Mouse (Mus musculus): ENCODE measurements at regions not wholly inside any gene's neighbourhood (a gene's known extent, or its start where the extent isn't known, plus 50 kb on each side); places are given as distances from the start of the nearest gene placed in this dataset.

- Histone ChIP-seq H3K27me3 (ENCODE audit: control insufficient read depth in 1 of 2, insufficient read depth in 2 of 2, low read length in 2 of 2) (no peaks in the 10 kb centered on the region), H3K27ac (ENCODE audit: control insufficient read depth, low read depth, low read length) (no peak overlapping the region)
- no peak for TF ChIP-seq POLR2A (IDR thresholded peaks at IDR 0.05; ENCODE audit: control insufficient read depth in 1 of 2, insufficient read depth in 1 of 2, low read depth in 1 of 2, low read length in 2 of 2, poor library complexity in 1 of 2)
- no peak for TF ChIP-seq MAFK (IDR thresholded peaks at IDR 0.05; ENCODE audit: borderline replicate concordance, low read depth, low read length)
- no peak for TF ChIP-seq GATA1 (IDR thresholded peaks at IDR 0.05; ENCODE audit: low read depth, low read length)
- TF ChIP-seq RAD21 (IDR thresholded peaks at IDR 0.05; ENCODE audit: low read depth, low read length) = no peak
- TF ChIP-seq TAL1 (IDR thresholded peaks at IDR 0.05; ENCODE audit: low read length) = no peak
- TF ChIP-seq MEF2A (IDR thresholded peaks at IDR 0.05; ENCODE audit: extremely low read depth, insufficient replicate concordance, low read depth, low read length, poor library complexity, severe bottlenecking) = no peak
- no peak for TF ChIP-seq MAX (IDR thresholded peaks at IDR 0.05; ENCODE audit: low read length)
- TF ChIP-seq ETS1 (IDR thresholded peaks at IDR 0.05; ENCODE audit: low read depth, low read length) = no peak
- TF ChIP-seq ZC3H11A (IDR thresholded peaks at IDR 0.05; ENCODE audit: low read depth, low read length) = no peak
- no peak for TF ChIP-seq SIN3A (IDR thresholded peaks at IDR 0.05; ENCODE audit: low read length)
- TF ChIP-seq TBP (IDR thresholded peaks at IDR 0.05; ENCODE audit: low read depth, low read length) = no peak
- no peak for TF ChIP-seq TCF12 (IDR thresholded peaks at IDR 0.05; ENCODE audit: low read depth, low read length)
- TF ChIP-seq MYB (IDR thresholded peaks at IDR 0.05; ENCODE audit: low read depth, low read length) = no peak
- TF ChIP-seq NELFE (IDR thresholded peaks at IDR 0.05; ENCODE audit: low read depth, low read length) = no peak
- TF ChIP-seq ELF1 (IDR thresholded peaks at IDR 0.05; ENCODE audit: low read depth, low read length) = no peak
These were observed 1051.4 kb downstream of the Gsdmc2 start for GRCm38 (mm10) chr15:62793569-62793968.

GRCm38 (mm10) chr15:62792084-62792483 is 1052.9 kb downstream of the Gsdmc2 start:
- no peak overlapping the region for H3K9ac ChIP-seq (ENCODE audit: control insufficient read depth, low read depth, low read length, poor library complexity, severe bottlenecking)
- DNase-seq (ENCODE audit: low read depth, low spot score) = no peak
- no peaks in the 10 kb centered on the region for H3K27me3 ChIP-seq (ENCODE audit: control insufficient read depth in 1 of 2, insufficient read depth in 2 of 2, low read length in 2 of 2)
- no peak for TF ChIP-seq NRF1 (IDR thresholded peaks at IDR 0.05; ENCODE audit: insufficient read depth, low read depth, low read length, poor library complexity, severe bottlenecking)
- TF ChIP-seq USF1 (IDR thresholded peaks at IDR 0.05; ENCODE audit: low read depth, low read length) = no peak
- TF ChIP-seq MEF2A (IDR thresholded peaks at IDR 0.05; ENCODE audit: extremely low read depth, insufficient replicate concordance, low read depth, low read length, poor library complexity, severe bottlenecking) = no peak
- TF ChIP-seq BHLHE40 (IDR thresholded peaks at IDR 0.05; ENCODE audit: borderline replicate concordance, low read depth, low read length) = no peak
- no peak for TF ChIP-seq ZKSCAN1 (IDR thresholded peaks at IDR 0.05; ENCODE audit: low read depth, low read length)
- no peak for TF ChIP-seq NELFE (IDR thresholded peaks at IDR 0.05; ENCODE audit: low read depth, low read length)
- TF ChIP-seq MAFK (IDR thresholded peaks at IDR 0.05; ENCODE audit: borderline replicate concordance, low read depth, low read length) = no peak
- no peaks in the 10 kb centered on the region for H3K36me3 ChIP-seq (ENCODE audit: control insufficient read depth in 1 of 2, insufficient read depth in 2 of 2, low read length in 2 of 2)
- H3K27ac ChIP-seq (ENCODE audit: control insufficient read depth, low read depth, low read length) = no peak overlapping the region
- H3K79me2 ChIP-seq (ENCODE audit: control insufficient read depth, insufficient read depth, low read length, poor library complexity) = no peaks in the 10 kb centered on the region
- H3K4me1 ChIP-seq (ENCODE audit: control insufficient read depth in 1 of 2, insufficient read depth in 2 of 2, low read length in 2 of 2) = no peaks in the 10 kb centered on the region
- no peak overlapping the region for H3K4me3 ChIP-seq (ENCODE audit: control insufficient read depth in 1 of 2, insufficient read depth in 1 of 2, low read depth in 2 of 2, low read length in 2 of 2)
- no peaks in the 10 kb centered on the region for H3K9me3 ChIP-seq (replicated peaks; ENCODE audit: insufficient read depth, low read length)

More at GRCm38 (mm10) chr15:62793569-62793968, 1051.4 kb downstream of the Gsdmc2 start:
- no peaks in the 10 kb centered on the region for H3K4me1 ChIP-seq (ENCODE audit: control insufficient read depth in 1 of 2, insufficient read depth in 2 of 2, low read length in 2 of 2)
- no peak for DNase-seq (ENCODE audit: low read depth, low spot score)
- no peak overlapping the region for H3K4me3 ChIP-seq (ENCODE audit: control insufficient read depth in 1 of 2, insufficient read depth in 1 of 2, low read depth in 2 of 2, low read length in 2 of 2)
- H3K79me2 ChIP-seq (ENCODE audit: control insufficient read depth, insufficient read depth, low read length, poor library complexity) = no peaks in the 10 kb centered on the region
- H3K9ac ChIP-seq (ENCODE audit: control insufficient read depth, low read depth, low read length, poor library complexity, severe bottlenecking) = no peak overlapping the region
- no peaks in the 10 kb centered on the region for H3K36me3 ChIP-seq (ENCODE audit: control insufficient read depth in 1 of 2, insufficient read depth in 2 of 2, low read length in 2 of 2)
- H3K9me3 ChIP-seq (replicated peaks; ENCODE audit: insufficient read depth, low read length) = no peaks in the 10 kb centered on the region
